Mouse (Mus musculus) left cerebral cortex, adult 11 months (tissue): ENCODE measurements around the gene Acvr2a.
"Not testable (repeated sequence)": the region's sequence is repeated elsewhere in the genome, so short reads cannot be mapped to it uniquely, and the experiment has no call there.

ENCODE experiments used
- DNase-seq: peaks from one replicate; pipeline ENCODE4 v3.0.0; 2022; ENCODE audit warnings: low spot score

Acvr2a gene

GRCm38 (mm10) chr2:48813371-48814222 is at the start of gene Acvr2a:
Acvr2a (plus strand) TSS chr2:48814109.
- DNase-seq = peak; percentile 85

- no peak for DNase-seq
Measured at GRCm38 (mm10) chr2:48766513-48766912, 47.4 kb upstream of the Acvr2a start.

- DNase-seq = peak; percentile 9
Measured at GRCm38 (mm10) chr2:48767778-48768177, 46.1 kb upstream of the Acvr2a start.

GRCm38 (mm10) chr2:48768219-48768618 is 45.7 kb upstream of the Acvr2a start:
- DNase-seq = no peak

- no peak for DNase-seq
Measured at GRCm38 (mm10) chr2:48770100-48770499, 43.8 kb upstream of the Acvr2a start.

GRCm38 (mm10) chr2:48770634-48771033 is 43.3 kb upstream of the Acvr2a start:
- no peak for DNase-seq

- peak; percentile 1 for DNase-seq
Measured at GRCm38 (mm10) chr2:48775281-48775680, 38.6 kb upstream of the Acvr2a start.

- DNase-seq = no peak
Measured at GRCm38 (mm10) chr2:48788901-48789300, 25.0 kb upstream of the Acvr2a start.

- peak; percentile 12 for DNase-seq
Measured at GRCm38 (mm10) chr2:48814223-48815038, 522 bp downstream of the Acvr2a start.

GRCm38 (mm10) chr2:48815039-48815590 is 1.2 kb downstream of the Acvr2a start:
- no peak for DNase-seq

GRCm38 (mm10) chr2:48816141-48817028 is 2.5 kb downstream of the Acvr2a start:
- DNase-seq = no peak

GRCm38 (mm10) chr2:48825878-48826277 is 12.0 kb downstream of the Acvr2a start:
- DNase-seq = no peak

GRCm38 (mm10) chr2:48826380-48826779 is 12.5 kb downstream of the Acvr2a start:
- no peak for DNase-seq

GRCm38 (mm10) chr2:48830492-48830891 is 16.6 kb downstream of the Acvr2a start:
- DNase-seq = no peak

GRCm38 (mm10) chr2:48832305-48832704 is 18.4 kb downstream of the Acvr2a start:
- no peak for DNase-seq

GRCm38 (mm10) chr2:48833884-48834450 is 20.1 kb downstream of the Acvr2a start:
- DNase-seq = no peak

- DNase-seq = no peak
Measured at GRCm38 (mm10) chr2:48841611-48842470, 27.9 kb downstream of the Acvr2a start.

- no peak for DNase-seq
Measured at GRCm38 (mm10) chr2:48846689-48847398, 32.9 kb downstream of the Acvr2a start.

GRCm38 (mm10) chr2:48865596-48865995 is 51.7 kb downstream of the Acvr2a start:
- DNase-seq = not testable (repeated sequence)
